Mouse (Mus musculus) embryonic facial prominence, embryonic 13.5 days (tissue): ENCODE results near the gene Crocc. TPM values are rescaled to one million over a fixed set of nuclear protein-coding genes. Genes with fewer than 3 reads are reported as not detected.
A peak's percentile ranks its signal among the peaks of the same experiment; 100 is the strongest.

Experiments used
- ATAC-seq: fragments of 200-750 bp; cut with Nextera tagmentation; 2 replicates; pipeline ENCODE4 v1.8.0; 2017; ENCODE audit warnings: low read depth; ENCODE audit not compliant: insufficient number of reproducible peaks, insufficient read depth, low FRiP score, low TSS enrichment
- H3K27ac ChIP-seq: fragments of 300-500 bp; sonication (generic); 2 replicates; pipeline ENCODE4 v1.5.1; 2015; ENCODE audit warnings: moderate library complexity, mild to moderate bottlenecking, inconsistent platforms
- H3K27me3 ChIP-seq: fragments of 300-500 bp; sonication (generic); 2 replicates; pipeline ENCODE4 v1.6.1; 2015; ENCODE audit warnings: mild to moderate bottlenecking, inconsistent platforms
- H3K36me3 ChIP-seq: fragments of 300-500 bp; sonication (generic); 2 replicates; pipeline ENCODE4 v1.6.1; 2015; ENCODE audit warnings: mild to moderate bottlenecking, inconsistent platforms
- H3K4me1 ChIP-seq: fragments of 300-500 bp; sonication (generic); 2 replicates; pipeline ENCODE4 v1.6.1; 2015; ENCODE audit warnings: inconsistent platforms
- H3K4me2 ChIP-seq: fragments of 300-500 bp; sonication (generic); 2 replicates; pipeline ENCODE4 v1.6.1; 2015; ENCODE audit warnings: moderate library complexity, mild to moderate bottlenecking, inconsistent platforms
- H3K4me3 ChIP-seq: fragments of 300-500 bp; sonication (generic); 2 replicates; pipeline ENCODE4 v1.5.1; 2015; ENCODE audit warnings: mild to moderate bottlenecking, inconsistent platforms
- H3K9ac ChIP-seq: fragments of 300-500 bp; sonication (generic); 2 replicates; pipeline ENCODE4 v1.6.1; 2015; ENCODE audit warnings: mild to moderate bottlenecking, inconsistent platforms
- H3K9me3 ChIP-seq: fragments of 300-500 bp; sonication (generic); 2 replicates; pipeline ENCODE4 v1.6.1; 2016; ENCODE audit warnings: inconsistent platforms
- WGBS: fragments of 180-500 bp; shearing (Covaris S2); methylation state at CpG from one replicate; pipeline ENCODE4 v1.1.7; 2015; ENCODE audit warnings: mixed read lengths; 5-methylcytosine and 5-hydroxymethylcytosine counted together
- polyA plus RNA-seq: library from polyadenylated mRNA; unstranded; fragments of >200 nt; fragmentation: Nextera tagmentation; extraction: Ambion mirVana; gene quantifications from 2 replicates; pipeline ENCODE4 v1.2.1, GENCODE M21; 2015

The Crocc gene
- polyA plus RNA-seq, 1 experiment from 2014 or later: 7.8 TPM

DNA sequence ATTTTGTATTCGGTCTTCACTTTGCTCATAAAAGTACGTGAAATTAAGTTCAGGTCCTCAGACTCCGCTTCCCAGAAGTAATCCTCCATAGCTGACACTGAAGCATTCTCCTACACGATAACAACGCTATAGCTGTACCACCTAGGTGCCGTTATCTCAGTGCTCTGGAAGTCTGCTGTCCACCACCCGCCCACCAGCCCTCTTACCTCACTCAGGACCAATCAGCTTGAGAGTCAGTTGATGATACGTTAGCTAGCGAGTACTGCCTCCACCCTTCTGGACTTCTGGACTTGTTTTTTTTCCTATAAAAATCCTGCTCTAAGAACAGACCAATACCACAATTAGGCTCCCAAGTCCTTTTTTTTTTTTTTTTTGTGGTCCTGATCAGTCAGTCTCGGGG is 26.5 kb upstream of the Crocc start:
- H3K27me3 ChIP-seq: no peaks in the 10 kb centered on the region
- no peak overlapping the region for H3K27ac ChIP-seq
- H3K4me2 ChIP-seq: no peak overlapping the region
- no peaks in the 10 kb centered on the region for H3K4me1 ChIP-seq
- ATAC-seq: no peak
- H3K36me3 ChIP-seq: no peaks in the 10 kb centered on the region
- no peaks in the 10 kb centered on the region for H3K9me3 ChIP-seq
- WGBS: 78% methylated on average over 10 of the region's 10 CpGs
- H3K9ac ChIP-seq: no peak overlapping the region
- H3K4me3 ChIP-seq: no peak overlapping the region

GRCm38 (mm10) chr4:141078510-141079137 is 18.3 kb upstream of the Crocc start:
- H3K9me3 ChIP-seq: no peaks in the 10 kb centered on the region
- H3K36me3 ChIP-seq: peaks cover 13% of the 10 kb centered on the region
- WGBS: 74% methylated on average over 18 of the region's 18 CpGs
- ATAC-seq: no peak
- peaks cover 17% of the 10 kb centered on the region for H3K4me1 ChIP-seq
- H3K4me3 ChIP-seq: peak overlapping the region; percentile 98
- H3K9ac ChIP-seq: no peak overlapping the region
- H3K27ac ChIP-seq: no peak overlapping the region
- no peaks in the 10 kb centered on the region for H3K27me3 ChIP-seq
- 0 out of 2 replicates have a peak overlapping the region, but pooled peaks have one; percentile 9 for H3K4me2 ChIP-seq

DNA sequence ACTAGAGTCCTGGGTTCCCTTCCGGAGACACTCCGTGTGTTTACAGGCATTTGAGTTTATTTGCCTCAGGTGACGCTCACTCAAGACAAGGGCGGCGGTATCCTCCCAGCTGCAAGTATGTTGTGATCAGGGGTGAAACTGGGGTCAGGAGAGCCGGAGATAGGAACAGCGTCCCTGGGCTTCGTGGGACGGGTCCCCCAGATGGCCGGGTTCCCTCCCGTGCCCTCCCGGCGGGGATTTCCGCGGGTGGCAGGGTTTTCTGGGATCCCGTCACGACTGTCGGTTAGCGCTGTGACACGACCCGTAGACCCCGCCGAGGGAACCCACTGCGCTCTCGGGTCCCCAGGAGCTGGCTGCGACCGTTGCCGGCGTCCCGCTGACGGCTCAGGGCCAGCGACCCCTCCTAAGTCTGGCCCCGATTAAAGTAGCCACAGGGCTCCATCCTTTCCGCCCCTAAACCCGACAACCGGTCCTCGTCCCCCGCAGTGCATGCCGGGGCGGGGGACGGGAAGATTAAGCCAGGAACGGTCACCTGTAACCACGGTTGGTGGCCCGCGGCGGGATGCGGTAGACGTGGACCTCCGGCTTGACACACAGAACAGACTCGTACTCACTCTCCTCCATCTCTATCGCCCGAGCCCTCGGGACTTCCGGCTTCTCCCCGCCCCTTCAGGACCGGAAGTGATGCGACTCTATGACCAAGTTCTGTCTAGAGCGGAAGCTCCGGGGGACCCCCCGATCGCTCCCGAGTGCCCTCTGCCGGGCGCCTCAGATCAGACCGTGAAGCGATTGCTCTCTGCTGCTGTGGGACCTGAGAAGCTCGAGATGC is 17.5 kb upstream of the Crocc start, which contains the start of gene Necap2:
TSS of gene Necap2 (minus strand) at position 677 of the 829 bp plus-strand sequence.
- peak within 1 kb of the TSS; percentile 39; the same call in 1 of the 2 replicates for H3K27ac ChIP-seq
- ATAC-seq: peak; percentile 78
- under 1% methylated on average over 67 of the region's 67 CpGs for WGBS

DNA sequence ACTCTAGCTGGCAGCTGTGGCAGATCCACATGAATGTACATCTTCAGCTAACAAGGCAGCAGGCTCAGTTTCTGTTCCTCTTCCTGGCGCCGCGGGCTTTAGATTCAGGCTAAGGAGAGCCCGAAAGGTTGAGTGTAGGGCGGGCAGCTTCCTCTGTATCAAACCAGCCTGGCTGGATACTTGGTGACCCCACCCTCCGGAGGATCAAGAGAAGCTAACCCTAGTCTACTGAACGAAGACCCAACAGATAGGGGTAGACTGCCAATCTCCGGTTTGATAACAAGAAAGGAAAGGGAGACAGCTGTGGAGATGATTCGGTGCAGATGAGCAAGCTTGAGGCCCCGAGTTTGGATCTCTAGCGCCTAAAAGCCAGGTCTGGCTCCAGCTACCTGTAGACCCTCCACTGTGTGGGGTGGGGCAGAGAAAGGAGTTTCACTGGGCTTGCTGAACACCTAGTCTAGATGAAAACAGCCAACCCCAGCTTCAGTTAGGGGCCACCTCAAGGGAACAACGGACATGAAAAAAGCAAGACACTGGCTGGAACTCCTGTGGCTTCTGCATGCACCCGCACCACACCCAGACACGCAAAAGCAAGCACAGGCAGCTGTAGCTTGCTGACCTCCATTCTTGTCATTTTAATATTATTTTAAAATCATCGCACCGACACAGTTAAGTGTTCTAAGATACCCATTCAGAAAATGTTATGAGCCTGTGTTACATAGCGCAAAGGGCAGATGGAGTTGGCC is 16.6 kb upstream of the Crocc start:
- Histone ChIP-seq H3K4me3 (peak overlapping the region; percentile 98), H3K9ac (peak overlapping the region; percentile 93), H3K9me3 (no peaks in the 10 kb centered on the region), H3K36me3 (peaks cover 30% of the 10 kb centered on the region), H3K27me3 (no peaks in the 10 kb centered on the region), H3K4me2 (peak overlapping the region; percentile 97), H3K27ac (no peak overlapping the region), H3K4me1 (peaks cover 17% of the 10 kb centered on the region)
- WGBS: 81% methylated on average over 17 of the region's 17 CpGs
- no peak for ATAC-seq

More for the DNA sequence above, 17.5 kb upstream of the Crocc start, which contains the start of gene Necap2:
- H3K4me2 ChIP-seq: peak within 1 kb of the TSS; percentile 97
- no peaks in the 10 kb centered on the region for H3K9me3 ChIP-seq
- H3K4me1 ChIP-seq: peaks cover 17% of the 10 kb centered on the region
- peak within 1 kb of the TSS; percentile 98 for H3K4me3 ChIP-seq
- no peaks in the 10 kb centered on the region for H3K27me3 ChIP-seq
- peaks cover 20% of the 10 kb centered on the region for H3K36me3 ChIP-seq
- H3K9ac ChIP-seq: peak within 1 kb of the TSS; percentile 93

DNA sequence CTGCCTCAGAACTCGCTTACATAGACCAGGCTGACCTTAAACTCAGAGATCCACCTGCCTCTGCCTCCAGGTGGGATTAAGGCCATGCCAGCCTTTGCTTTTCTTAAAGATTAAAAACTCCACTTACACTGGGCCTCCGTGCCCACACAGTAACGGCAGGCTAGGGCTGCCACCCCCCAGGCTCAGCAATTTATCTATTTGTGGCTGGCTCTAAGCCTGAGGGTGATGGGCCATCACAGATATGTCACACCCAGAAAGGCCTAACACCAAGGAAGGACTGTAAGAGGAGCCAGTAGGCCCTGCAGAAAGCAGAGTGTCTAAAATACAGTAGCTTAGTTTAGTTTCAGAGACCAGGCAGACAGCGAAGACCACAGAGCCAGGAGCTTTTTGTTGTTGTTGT is 13.8 kb upstream of the Crocc start:
- H3K36me3 ChIP-seq: peaks cover 58% of the 10 kb centered on the region
- no peak overlapping the region for H3K27ac ChIP-seq
- no peak overlapping the region for H3K4me3 ChIP-seq
- WGBS: 94% methylated on average over 4 of the region's 4 CpGs
- no peaks in the 10 kb centered on the region for H3K9me3 ChIP-seq
- H3K27me3 ChIP-seq: no peaks in the 10 kb centered on the region
- H3K4me2 ChIP-seq: no peak overlapping the region
- peaks cover 17% of the 10 kb centered on the region for H3K4me1 ChIP-seq
- H3K9ac ChIP-seq: no peak overlapping the region
- ATAC-seq: no peak

DNA sequence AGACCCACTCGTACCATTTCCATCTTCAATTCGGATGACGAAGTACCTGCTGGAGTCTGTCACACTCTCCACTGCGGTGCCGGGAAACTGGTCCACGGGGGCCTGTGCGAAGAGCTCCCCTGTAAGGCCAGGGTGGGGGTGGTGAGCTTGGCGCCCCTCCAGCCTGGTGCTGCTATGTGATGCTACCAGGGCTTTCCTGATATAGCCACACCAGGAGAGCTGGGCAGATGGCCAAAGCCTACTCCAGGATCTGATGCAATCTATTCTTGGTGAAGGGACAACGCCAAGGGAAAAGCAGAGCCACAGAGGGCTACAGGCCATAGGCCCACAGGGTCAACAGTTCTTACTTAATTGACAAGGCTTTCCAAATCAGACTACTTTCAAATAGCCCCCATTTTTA is 13.3 kb upstream of the Crocc start:
- ATAC-seq: no peak
- H3K4me2 ChIP-seq: no peak overlapping the region
- no peaks in the 10 kb centered on the region for H3K27me3 ChIP-seq
- no peak overlapping the region for H3K9ac ChIP-seq
- H3K27ac ChIP-seq: no peak overlapping the region
- peaks cover 17% of the 10 kb centered on the region for H3K4me1 ChIP-seq
- H3K4me3 ChIP-seq: no peak overlapping the region
- H3K9me3 ChIP-seq: no peaks in the 10 kb centered on the region
- H3K36me3 ChIP-seq: peaks cover 62% of the 10 kb centered on the region
- WGBS: 89% methylated on average over 9 of the region's 9 CpGs

DNA sequence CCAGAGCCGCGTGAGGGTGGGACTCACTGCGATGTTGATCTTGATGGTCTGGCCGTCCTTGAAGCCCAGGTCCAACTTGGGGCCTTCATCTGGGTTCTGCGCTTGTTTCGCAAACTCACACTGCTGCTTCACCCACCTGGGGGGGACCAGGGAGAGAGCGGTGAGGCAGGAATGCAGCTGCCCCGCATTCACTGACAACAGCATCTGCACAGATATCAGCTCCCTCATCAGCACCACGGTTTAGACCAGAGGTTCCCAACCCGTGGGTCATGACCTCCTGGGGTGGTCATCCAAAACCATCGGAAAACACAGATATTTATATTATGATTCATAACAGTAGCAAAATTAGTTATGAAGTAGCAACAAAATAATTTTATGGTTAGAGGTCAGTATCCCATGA is 12.2 kb upstream of the Crocc start:
- WGBS: 91% methylated on average over 11 of the region's 11 CpGs
- no peak overlapping the region for H3K4me2 ChIP-seq
- no peak for ATAC-seq
- no peaks in the 10 kb centered on the region for H3K9me3 ChIP-seq
- peaks cover 74% of the 10 kb centered on the region for H3K36me3 ChIP-seq
- no peak overlapping the region for H3K9ac ChIP-seq
- no peak overlapping the region for H3K4me3 ChIP-seq
- no peak overlapping the region for H3K27ac ChIP-seq
- H3K4me1 ChIP-seq: peaks cover 15% of the 10 kb centered on the region
- no peaks in the 10 kb centered on the region for H3K27me3 ChIP-seq

DNA sequence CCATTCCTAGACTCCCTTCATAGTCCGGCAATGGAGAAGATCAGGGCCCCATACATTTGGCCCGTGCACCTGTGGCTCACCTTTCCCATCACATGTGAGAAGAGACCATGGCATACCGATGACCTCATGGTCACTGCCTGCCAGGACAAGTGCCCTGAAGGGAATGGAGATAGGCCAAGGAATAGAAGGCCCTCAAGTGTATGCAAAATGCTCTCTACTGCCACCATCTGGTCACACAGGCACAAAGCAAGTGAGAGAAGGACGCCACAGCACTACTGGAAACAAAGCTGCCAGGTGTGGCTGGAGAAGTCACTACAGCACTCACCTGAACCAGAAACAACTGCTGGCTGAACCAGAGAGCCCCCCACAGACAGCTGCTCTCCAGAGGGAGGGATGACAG is 9.4 kb upstream of the Crocc start:
- no peak for ATAC-seq

GRCm38 (mm10) chr4:141068655-141069054 is 8.3 kb upstream of the Crocc start:
- H3K4me3 ChIP-seq: no peak overlapping the region
- H3K4me2 ChIP-seq: no peak overlapping the region
- no peak overlapping the region for H3K27ac ChIP-seq
- no peak for ATAC-seq
- H3K4me1 ChIP-seq: peaks cover 8% of the 10 kb centered on the region
- no peaks in the 10 kb centered on the region for H3K27me3 ChIP-seq
- H3K9ac ChIP-seq: no peak overlapping the region
- peaks cover 82% of the 10 kb centered on the region for H3K36me3 ChIP-seq
- 93% methylated on average over 8 of the region's 8 CpGs for WGBS
- no peaks in the 10 kb centered on the region for H3K9me3 ChIP-seq

More for the DNA sequence above, 9.4 kb upstream of the Crocc start:
- H3K27ac ChIP-seq: no peak overlapping the region
- no peaks in the 10 kb centered on the region for H3K9me3 ChIP-seq
- 51% methylated on average over 4 of the region's 4 CpGs for WGBS
- no peaks in the 10 kb centered on the region for H3K27me3 ChIP-seq
- no peak overlapping the region for H3K4me3 ChIP-seq
- no peak overlapping the region for H3K4me2 ChIP-seq
- H3K9ac ChIP-seq: no peak overlapping the region
- peaks cover 88% of the 10 kb centered on the region for H3K36me3 ChIP-seq
- peaks cover 8% of the 10 kb centered on the region for H3K4me1 ChIP-seq

DNA sequence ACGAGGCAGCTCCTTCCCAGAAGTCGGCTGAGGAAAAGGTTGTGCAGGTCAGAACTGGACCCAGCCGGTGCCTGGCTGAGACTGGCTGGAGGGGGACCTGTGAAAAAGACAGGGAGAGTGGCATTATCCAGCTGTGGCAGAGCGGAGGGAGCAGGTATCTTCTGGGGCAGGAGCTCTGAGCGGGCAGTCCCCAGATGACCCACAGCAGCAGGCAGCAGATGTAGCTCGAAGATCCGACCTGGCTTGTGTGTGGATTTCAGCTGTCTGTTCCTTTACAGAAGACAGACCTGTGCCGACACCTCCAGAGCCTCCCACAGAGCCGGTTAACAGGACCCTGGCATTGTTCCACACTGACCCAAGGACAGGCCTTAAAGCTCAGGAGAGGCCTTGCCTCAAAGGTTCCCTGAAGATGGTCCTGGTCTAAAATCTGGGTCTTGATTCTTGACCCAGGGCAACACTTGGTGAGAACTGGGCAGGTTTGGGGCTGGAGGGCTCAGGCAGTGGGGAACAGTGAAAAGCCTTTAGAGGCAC is 7.2 kb upstream of the Crocc start:
- Histone ChIP-seq H3K4me3 (no peak overlapping the region), H3K9me3 (no peaks in the 10 kb centered on the region), H3K4me2 (no peak overlapping the region), H3K4me1 (peaks cover 8% of the 10 kb centered on the region), H3K9ac (peak overlapping the region; percentile 46; the same call in 1 of the 2 replicates), H3K36me3 (peaks cover 71% of the 10 kb centered on the region), H3K27me3 (no peaks in the 10 kb centered on the region), H3K27ac (peak overlapping the region; percentile 48; the same call in 1 of the 2 replicates)
- WGBS: 89% methylated on average over 9 of the region's 9 CpGs
- no peak for ATAC-seq
